ENCODE assay signal across 19 mouse cellular contexts in genomic region chr1:189550851-189551250, GRCm38 (mm10).
DNase-seq lines count a peak whose midpoint lies in the region; ATAC-seq and TF ChIP-seq lines count a peak whose summit lies in the region.
"Had no signal": no experiment of that assay in that cellular context is flagged by ENCODE, and none has a peak within 500 bp of the region (broad histone marks: within the 10 kb centered on the region; RNA-seq: fewer than 3 reads in every experiment).

No protein-coding gene starts in this region.

- no peaks in the 10 kb centered on the region for H3K4me1 ChIP-seq in hindbrain, embryonic 11.5 days (replicated peaks; ENCODE audit: control insufficient read depth, insufficient read depth, low read length)
- H3K4me1 ChIP-seq in hindbrain, embryonic 13.5 days (replicated peaks): no peaks in the 10 kb centered on the region
- no peaks in the 10 kb centered on the region for H3K4me1 ChIP-seq in lung, embryonic 14.5 days (ENCODE audit: insufficient read depth)
- H3K4me1 ChIP-seq in embryonic facial prominence, embryonic 10.5 days: no peaks in the 10 kb centered on the region
- H3K4me1 ChIP-seq in kidney, embryonic 16.5 days (ENCODE audit: insufficient read depth, low read length): no peaks in the 10 kb centered on the region
- H3K4me1 ChIP-seq: embryonic facial prominence, embryonic 15.5 days; forebrain, embryonic 12.5 days; hindbrain, embryonic 15.5 days; kidney, embryonic 15.5 days; limb, embryonic 13.5 days; lung, embryonic 15.5 days; midbrain, embryonic 10.5 days had no signal

- no peaks in the 10 kb centered on the region for H3K27me3 ChIP-seq in hindbrain, embryonic 11.5 days (ENCODE audit: control insufficient read depth, insufficient read depth, low read length)
- H3K27me3 ChIP-seq in hindbrain, embryonic 13.5 days: no peaks in the 10 kb centered on the region
- no peaks in the 10 kb centered on the region for H3K27me3 ChIP-seq in lung, embryonic 14.5 days (ENCODE audit: insufficient read depth, low read length)
- no peaks in the 10 kb centered on the region for H3K27me3 ChIP-seq in embryonic facial prominence, embryonic 10.5 days (replicated peaks; ENCODE audit: low read depth, poor library complexity, severe bottlenecking)
- no peaks in the 10 kb centered on the region for H3K27me3 ChIP-seq in kidney, embryonic 16.5 days (ENCODE audit: insufficient read depth, low read length)
- H3K27me3 ChIP-seq: embryonic facial prominence, embryonic 15.5 days; forebrain, embryonic 12.5 days; hindbrain, embryonic 15.5 days; kidney, embryonic 15.5 days; limb, embryonic 13.5 days; lung, embryonic 15.5 days had no signal

- peak; percentile 36 for DNase-seq in hindbrain, embryonic 11.5 days (ENCODE audit: low spot score)
- DNase-seq in lung, embryonic 14.5 days: peak; percentile 50
- no peak for DNase-seq in lung, postnatal 4 days
- DNase-seq in ES-CJ7 (ENCODE audit: low read depth, low spot score): peak; percentile 83
- peak; percentile 36 for DNase-seq in embryonic facial prominence, embryonic 10.5 days (ENCODE audit: low spot score)
- DNase-seq in ovary, postnatal 14 days (ENCODE audit: low spot score): no peak
- DNase-seq: cerebellum, adult 11 months; gastrocnemius, postnatal 25 days had no signal

- ATAC-seq in hindbrain, embryonic 11.5 days (ENCODE audit: low FRiP score): no peak
- no peak for ATAC-seq in hindbrain, embryonic 13.5 days (ENCODE audit: low FRiP score)
- no peak for ATAC-seq in lung, embryonic 14.5 days (ENCODE audit: insufficient read depth)
- ATAC-seq in kidney, embryonic 16.5 days (ENCODE audit: low FRiP score, low TSS enrichment): no peak
- ATAC-seq: CD4-positive, CD25-positive, alpha-beta regulatory T cell, adult 4 months had no signal

- no peak overlapping the region for H3K27ac ChIP-seq in hindbrain, embryonic 11.5 days (ENCODE audit: low read depth, low read length)
- no peak overlapping the region for H3K27ac ChIP-seq in hindbrain, embryonic 13.5 days
- no peak overlapping the region for H3K27ac ChIP-seq in lung, embryonic 14.5 days (ENCODE audit: low read depth)
- no peak overlapping the region for H3K27ac ChIP-seq in embryonic facial prominence, embryonic 10.5 days (replicated peaks)
- no peak overlapping the region for H3K27ac ChIP-seq in kidney, embryonic 16.5 days (ENCODE audit: low read length)
- H3K27ac ChIP-seq: forebrain, embryonic 12.5 days; hindbrain, embryonic 15.5 days; kidney, embryonic 15.5 days; limb, embryonic 13.5 days; lung, embryonic 15.5 days; midbrain, embryonic 10.5 days had no signal

- 86% methylated on average over 9 of the region's 9 CpGs for WGBS in hindbrain, embryonic 11.5 days
- WGBS in hindbrain, embryonic 13.5 days: 89% methylated on average over 9 of the region's 9 CpGs
- WGBS in lung, embryonic 14.5 days: 85% methylated on average over 9 of the region's 9 CpGs
- WGBS in embryonic facial prominence, embryonic 10.5 days: 86% methylated on average over 9 of the region's 9 CpGs
- 88% methylated on average over 9 of the region's 9 CpGs for WGBS in kidney, embryonic 16.5 days

- H3K36me3 ChIP-seq in hindbrain, embryonic 11.5 days (ENCODE audit: control insufficient read depth, insufficient read depth, low read length): no peaks in the 10 kb centered on the region
- no peaks in the 10 kb centered on the region for H3K36me3 ChIP-seq in hindbrain, embryonic 13.5 days
- no peaks in the 10 kb centered on the region for H3K36me3 ChIP-seq in lung, embryonic 14.5 days (ENCODE audit: insufficient read depth)
- H3K36me3 ChIP-seq in embryonic facial prominence, embryonic 10.5 days (replicated peaks): no peaks in the 10 kb centered on the region
- no peaks in the 10 kb centered on the region for H3K36me3 ChIP-seq in kidney, embryonic 16.5 days (ENCODE audit: insufficient read depth, low read length)
- H3K36me3 ChIP-seq: embryonic facial prominence, embryonic 15.5 days; forebrain, embryonic 12.5 days; hindbrain, embryonic 15.5 days; kidney, embryonic 15.5 days; limb, embryonic 13.5 days; lung, embryonic 15.5 days; midbrain, embryonic 10.5 days had no signal

- TF ChIP-seq CTCF in lung, embryonic 14.5 days (IDR thresholded peaks at IDR 0.05; ENCODE audit: low read depth): peak; percentile 34

- H3K4me2 ChIP-seq in hindbrain, embryonic 11.5 days (replicated peaks; ENCODE audit: low read depth, low read length): no peak overlapping the region
- H3K4me2 ChIP-seq in hindbrain, embryonic 13.5 days: no peak overlapping the region
- H3K4me2 ChIP-seq in lung, embryonic 14.5 days: no peak overlapping the region
- H3K4me2 ChIP-seq in kidney, embryonic 16.5 days (replicated peaks; ENCODE audit: low read depth, low read length): no peak overlapping the region
- H3K4me2 ChIP-seq: embryonic facial prominence, embryonic 15.5 days; forebrain, embryonic 12.5 days; hindbrain, embryonic 15.5 days; kidney, embryonic 15.5 days; limb, embryonic 13.5 days; lung, embryonic 15.5 days had no signal

- H3K4me3 ChIP-seq in hindbrain, embryonic 11.5 days (ENCODE audit: low read depth, low read length): no peak overlapping the region
- no peak overlapping the region for H3K4me3 ChIP-seq in hindbrain, embryonic 13.5 days
- no peak overlapping the region for H3K4me3 ChIP-seq in lung, embryonic 14.5 days (ENCODE audit: low read depth, low read length)
- H3K4me3 ChIP-seq in embryonic facial prominence, embryonic 10.5 days: no peak overlapping the region
- no peak overlapping the region for H3K4me3 ChIP-seq in kidney, embryonic 16.5 days (ENCODE audit: low read length)
- H3K4me3 ChIP-seq: embryonic facial prominence, embryonic 15.5 days; forebrain, embryonic 12.5 days; hindbrain, embryonic 15.5 days; kidney, embryonic 15.5 days; limb, embryonic 13.5 days; lung, embryonic 15.5 days; midbrain, embryonic 10.5 days; myocyte had no signal

- H3K9me3 ChIP-seq in hindbrain, embryonic 11.5 days (ENCODE audit: control insufficient read depth, low read length): no peaks in the 10 kb centered on the region
- no peaks in the 10 kb centered on the region for H3K9me3 ChIP-seq in hindbrain, embryonic 13.5 days
- no peaks in the 10 kb centered on the region for H3K9me3 ChIP-seq in lung, embryonic 14.5 days (ENCODE audit: low read depth, low read length)
- 0 out of 2 replicates have a peak, but pooled peaks cover 2% of the 10 kb centered on the region for H3K9me3 ChIP-seq in embryonic facial prominence, embryonic 10.5 days
- H3K9me3 ChIP-seq in kidney, embryonic 16.5 days (ENCODE audit: low read length): peaks cover 4% of the 10 kb centered on the region; the same call in 1 of the 2 replicates
- H3K9me3 ChIP-seq: embryonic facial prominence, embryonic 15.5 days; forebrain, embryonic 12.5 days; hindbrain, embryonic 15.5 days; kidney, embryonic 15.5 days; lung, embryonic 15.5 days had no signal

- no peak overlapping the region for H3K9ac ChIP-seq in hindbrain, embryonic 11.5 days (ENCODE audit: low read depth, low read length)
- H3K9ac ChIP-seq in hindbrain, embryonic 13.5 days: no peak overlapping the region
- no peak overlapping the region for H3K9ac ChIP-seq in lung, embryonic 14.5 days
- H3K9ac ChIP-seq in kidney, embryonic 16.5 days (replicated peaks; ENCODE audit: low read length): no peak overlapping the region
- H3K9ac ChIP-seq: embryonic facial prominence, embryonic 15.5 days; forebrain, embryonic 12.5 days; hindbrain, embryonic 15.5 days; kidney, embryonic 15.5 days; limb, embryonic 13.5 days; lung, embryonic 15.5 days had no signal

Comparison
In these comparisons a context has a peak if more than half of its experiments do, and no peak if none do; other contexts are left out.
1. DNase-seq: peak in hindbrain, embryonic 11.5 days (single experiment), lung, embryonic 14.5 days (single experiment), ES-CJ7 (single experiment) and embryonic facial prominence, embryonic 10.5 days (single experiment); none in lung, postnatal 4 days (0 of 2) and ovary, postnatal 14 days (single experiment).